Mouse (Mus musculus): ENCODE measurements at regions not wholly inside any gene's neighbourhood (a gene's known extent, or its start where the extent isn't known, plus 50 kb on each side); places are given as distances from the start of the nearest gene placed in this dataset.

GRCm38 (mm10) chr10:117909811-117910239, 64.0 kb upstream of the Rap1b start:
- TF ChIP-seq CTCF (IDR thresholded peaks at IDR 0.05; ENCODE audit: low read depth, low read length) (no peak), POLR2A (IDR thresholded peaks at IDR 0.05; ENCODE audit: extremely low read depth, insufficient read depth, low read length) (no peak)
